Mouse (Mus musculus): Measurements from ENCODE around the gene Alpl.

DNA sequence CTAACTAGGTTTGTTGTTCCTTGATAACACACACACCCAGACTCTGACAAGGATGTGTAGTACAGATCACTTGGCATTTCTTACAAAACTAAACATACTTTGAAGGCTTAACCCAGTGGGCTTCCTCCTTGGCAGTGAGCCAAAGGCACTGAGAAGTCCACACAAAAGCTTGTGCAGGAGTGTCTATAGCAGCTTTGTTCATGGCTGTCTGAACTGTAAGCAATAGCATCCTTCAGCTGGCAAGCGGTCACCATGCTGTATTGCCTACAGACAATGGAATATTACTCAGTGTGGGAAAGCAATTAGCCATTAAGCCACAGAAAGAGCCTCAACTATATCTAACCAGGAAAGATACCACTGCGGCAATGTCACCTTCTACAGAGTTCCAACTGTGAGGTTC lies 23.3 kb upstream of the Alpl start:
- TF ChIP-seq CTCF (IDR thresholded peaks at IDR 0.05; ENCODE audit: low read depth) (no peak), EP300 (optimal IDR thresholded peaks at IDR 0.05) (no peak)
